Mouse (Mus musculus) testis, postnatal 10 days (tissue): ENCODE data around the gene Tmpo.
"Not testable (repeated sequence)": the region's sequence is repeated elsewhere in the genome, so short reads cannot be mapped to it uniquely, and the experiment has no call there.

Experiments
- DNase-seq: peaks from one replicate; pipeline ENCODE4 v3.0.0; 2021; ENCODE audit warnings: low spot score

Tmpo gene

GRCm38 (mm10) chr10:91185721-91186120 lies 4.6 kb upstream of the Tmpo start:
- DNase-seq = no peak

GRCm38 (mm10) chr10:91184893-91185292 lies 3.8 kb upstream of the Tmpo start:
- DNase-seq = not testable (repeated sequence)

- no peak for DNase-seq
Observed at GRCm38 (mm10) chr10:91183316-91183715, 2.2 kb upstream of the Tmpo start.

GRCm38 (mm10) chr10:91182291-91182990 lies 1.3 kb upstream of the Tmpo start:
- DNase-seq = no peak

- DNase-seq = peak; percentile 100
Observed at GRCm38 (mm10) chr10:91181461-91182288, 560 bp upstream of the Tmpo start.

- DNase-seq = no peak
Observed at GRCm38 (mm10) chr10:91180301-91180700, 814 bp downstream of the Tmpo start.

- no peak for DNase-seq
Observed at GRCm38 (mm10) chr10:91179834-91180233, 1.3 kb downstream of the Tmpo start.

- no peak for DNase-seq
Observed at GRCm38 (mm10) chr10:91177201-91177600, 3.9 kb downstream of the Tmpo start.

GRCm38 (mm10) chr10:91172329-91173100 lies 8.6 kb downstream of the Tmpo start:
- DNase-seq = peak; percentile 24

- peak; percentile 94 for DNase-seq
Observed at GRCm38 (mm10) chr10:91171455-91172328, 9.4 kb downstream of the Tmpo start.

- DNase-seq = peak; percentile 75
Observed at GRCm38 (mm10) chr10:91171041-91171440, 10.1 kb downstream of the Tmpo start.

GRCm38 (mm10) chr10:91170143-91170941 lies 10.8 kb downstream of the Tmpo start:
- DNase-seq = peak; percentile 94

GRCm38 (mm10) chr10:91169414-91170065 lies 11.6 kb downstream of the Tmpo start:
- DNase-seq = peak; percentile 35

GRCm38 (mm10) chr10:91167352-91167751 lies 13.8 kb downstream of the Tmpo start:
- DNase-seq = peak; percentile 30

- peak; percentile 74 for DNase-seq
Observed at GRCm38 (mm10) chr10:91166890-91167289, 14.2 kb downstream of the Tmpo start.

- DNase-seq = no peak
Observed at GRCm38 (mm10) chr10:91165850-91166249, 15.3 kb downstream of the Tmpo start.

- no peak for DNase-seq
Observed at GRCm38 (mm10) chr10:91164491-91164890, 16.6 kb downstream of the Tmpo start.

GRCm38 (mm10) chr10:91162511-91163163 lies 18.5 kb downstream of the Tmpo start:
- DNase-seq = no peak

- DNase-seq = no peak
Observed at GRCm38 (mm10) chr10:91162077-91162476, 19.0 kb downstream of the Tmpo start.

- no peak for DNase-seq
Observed at GRCm38 (mm10) chr10:91161006-91161405, 20.1 kb downstream of the Tmpo start.
